Mouse (Mus musculus): ENCODE measurements around the gene Prx. TPM values are rescaled to one million over a fixed set of nuclear protein-coding genes. Genes with fewer than 3 reads are reported as not detected.

Gene Prx
- polyA plus RNA-seq, 2 experiments from 2014 or later = 0.22 to 0.62 TPM

- ATAC-seq = no peak
Measured at GRCm38 (mm10) chr7:27523805-27524204, 24.7 kb downstream of the Prx start.

GRCm38 (mm10) chr7:27526039-27526827 is 27.1 kb downstream of the Prx start:
- peak; percentile 92 for ATAC-seq

GRCm38 (mm10) chr7:27529070-27529469 is 29.9 kb downstream of the Prx start:
- no peak for ATAC-seq

GRCm38 (mm10) chr7:27530937-27531336 is 31.8 kb downstream of the Prx start:
- no peak for ATAC-seq

GRCm38 (mm10) chr7:27531707-27532106 is 32.6 kb downstream of the Prx start:
- ATAC-seq = no peak

- ATAC-seq = no peak
Measured at GRCm38 (mm10) chr7:27532480-27533050, 33.4 kb downstream of the Prx start.

GRCm38 (mm10) chr7:27535386-27535785 is 36.3 kb downstream of the Prx start:
- no peak for ATAC-seq

- ATAC-seq = no peak
Measured at GRCm38 (mm10) chr7:27536618-27537017, 37.5 kb downstream of the Prx start.

- ATAC-seq = no peak
Measured at GRCm38 (mm10) chr7:27537998-27538397, 38.9 kb downstream of the Prx start.

- no peak for ATAC-seq
Measured at GRCm38 (mm10) chr7:27538797-27539196, 39.7 kb downstream of the Prx start.

- no peak for ATAC-seq
Measured at GRCm38 (mm10) chr7:27540521-27540920, 41.4 kb downstream of the Prx start.

- ATAC-seq = no peak
Measured at GRCm38 (mm10) chr7:27540935-27541334, 41.8 kb downstream of the Prx start.

- ATAC-seq = peak; percentile 82
Measured at GRCm38 (mm10) chr7:27541431-27541830, 42.3 kb downstream of the Prx start.

- no peak for ATAC-seq
Measured at GRCm38 (mm10) chr7:27541922-27542321, 42.8 kb downstream of the Prx start.

- peak; percentile 36 for ATAC-seq
Measured at GRCm38 (mm10) chr7:27542392-27543033, 43.4 kb downstream of the Prx start.

- no peak for ATAC-seq
Measured at GRCm38 (mm10) chr7:27543065-27543464, 43.9 kb downstream of the Prx start.

GRCm38 (mm10) chr7:27543851-27544250 is 44.7 kb downstream of the Prx start:
- ATAC-seq = no peak

- ATAC-seq = peak; percentile 83
Measured at GRCm38 (mm10) chr7:27544675-27545370, 45.7 kb downstream of the Prx start.

GRCm38 (mm10) chr7:27549597-27549996 is 50.5 kb downstream of the Prx start:
- no peak for ATAC-seq

GRCm38 (mm10) chr7:27552070-27552469 is 52.9 kb downstream of the Prx start:
- no peak for ATAC-seq

- peak; percentile 99 for ATAC-seq
Measured at GRCm38 (mm10) chr7:27552931-27553513, 53.9 kb downstream of the Prx start, which contains the start of the genes Pld3 and 2310022A10Rik. Gene Pld3, minus strand, starts transcription at chr7:27553218. Gene 2310022A10Rik, plus strand, starts transcription at chr7:27553233.

- no peak for ATAC-seq
Measured at GRCm38 (mm10) chr7:27560291-27560887, 61.3 kb downstream of the Prx start.

Data from CD4-positive, CD25-positive, alpha-beta regulatory T cell, adult 4 months (primary cell).